Mouse (Mus musculus) C2C12 (cell line): ENCODE data around the gene Supv3l1.

Experiments
- CTCF ChIP-seq: IDR thresholded peaks from one replicate; pipeline ENCODE4 v1.5.1; 2011; ENCODE audit not compliant: control insufficient read depth, insufficient read depth, insufficient read length
- FOSL1 ChIP-seq: IDR thresholded peaks from one replicate; pipeline ENCODE4 v1.8.0; 2011; ENCODE audit warnings: mild to moderate bottlenecking, low read length; ENCODE audit not compliant: poor library complexity, insufficient read depth, severe bottlenecking
- MAX ChIP-seq: IDR thresholded peaks from one replicate; pipeline ENCODE4 v1.6.1; 2011; ENCODE audit warnings: mild to moderate bottlenecking, control low read depth
- MYOD1 ChIP-seq: IDR thresholded peaks from one replicate; pipeline ENCODE4 v1.6.1; 2011; ENCODE audit warnings: low read depth; ENCODE audit not compliant: control insufficient read depth, insufficient read length
- MYOG ChIP-seq: IDR thresholded peaks from one replicate; pipeline ENCODE4 v1.6.1; 2011; ENCODE audit not compliant: control insufficient read depth, insufficient read length; ENCODE audit errors: extremely low read depth
- USF1 ChIP-seq: IDR thresholded peaks from one replicate; pipeline ENCODE4 v1.6.1; 2011; ENCODE audit warnings: low read depth, mild to moderate bottlenecking, control low read depth, moderate library complexity

DNA sequence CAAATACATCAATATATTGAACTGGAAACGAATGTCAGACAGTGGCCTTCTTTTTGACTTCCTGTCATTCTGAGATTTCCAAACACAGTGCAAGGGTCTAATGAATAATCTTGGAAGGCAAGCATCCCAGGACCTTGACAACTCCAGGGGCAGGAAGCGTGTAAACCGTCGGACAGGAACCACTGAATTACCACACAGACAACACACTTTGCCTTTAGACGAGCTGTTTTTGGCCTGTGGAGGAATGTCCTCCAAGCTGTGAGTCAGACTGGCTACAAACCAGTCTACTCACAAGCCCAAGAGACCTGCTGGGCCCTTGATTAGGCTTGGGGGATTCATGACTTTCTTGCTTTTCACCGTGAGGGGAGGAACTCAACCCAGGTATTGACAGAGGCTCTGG, 29.1 kb downstream of the Supv3l1 start:
- TF ChIP-seq MYOD1 (no peak), CTCF (no peak), MAX (no peak), USF1 (no peak), FOSL1 (no peak), MYOG (no peak)
